Comparison of ENCODE assay signal across 24 mouse cellular contexts in the genomic region with DNA sequence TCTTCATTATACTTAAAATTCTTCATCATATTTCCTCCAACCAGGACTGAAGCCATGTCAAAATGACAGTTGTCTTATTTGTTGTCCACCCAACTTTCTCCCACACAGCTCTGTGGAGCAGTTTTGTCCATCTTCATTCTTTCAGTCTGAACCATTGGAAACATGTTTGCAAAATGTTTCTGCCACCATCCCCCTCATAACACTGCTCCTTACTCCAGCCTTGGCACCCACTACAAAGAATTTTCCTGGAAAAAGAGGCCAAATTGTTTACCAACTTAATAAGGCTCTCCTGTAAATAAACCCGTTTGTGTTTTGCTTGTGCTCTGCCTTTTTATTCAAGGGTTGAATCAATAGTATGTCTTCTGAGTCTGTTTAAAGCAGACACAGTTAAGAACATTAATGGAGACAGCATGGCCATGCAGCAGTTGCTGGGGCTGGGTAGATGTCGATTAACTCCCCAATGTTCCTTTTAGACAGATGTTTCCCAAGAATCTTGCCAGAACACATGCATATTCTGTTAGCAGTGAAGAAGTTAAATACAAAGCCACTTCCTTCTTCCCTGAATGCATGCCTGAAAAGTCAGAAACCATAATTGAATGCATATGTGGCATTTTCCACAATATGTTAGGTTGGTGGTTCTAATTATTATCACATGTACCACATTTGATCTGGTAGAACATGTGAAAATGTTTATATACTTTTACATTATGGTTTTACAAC.
DNase-seq lines count a peak whose midpoint lies in the region; ATAC-seq and TF ChIP-seq lines count a peak whose summit lies in the region.
"Had no signal": no experiment of that assay in that cellular context is flagged by ENCODE, and none has a peak within 500 bp of the region (broad histone marks: within the 10 kb centered on the region; RNA-seq: fewer than 3 reads in every experiment).

No protein-coding gene starts in this region.

- no peak for TF ChIP-seq CTCF in lung, adult 2 months (IDR thresholded peaks at IDR 0.05; ENCODE audit: insufficient read depth, low read length)

- H3K9ac ChIP-seq in embryonic facial prominence, embryonic 15.5 days = no peak overlapping the region
- no peak overlapping the region for H3K9ac ChIP-seq in limb, embryonic 13.5 days
- no peak overlapping the region for H3K9ac ChIP-seq in forebrain, embryonic 15.5 days (replicated peaks)
- no peak overlapping the region for H3K9ac ChIP-seq in hindbrain, embryonic 16.5 days (ENCODE audit: low read depth, low read length)
- H3K9ac ChIP-seq: forebrain, embryonic 13.5 days; heart, embryonic 12.5 days; liver, embryonic 12.5 days; lung, embryonic 15.5 days; midbrain, embryonic 15.5 days; neural tube, embryonic 13.5 days had no signal

- no peaks in the 10 kb centered on the region for H3K27me3 ChIP-seq in embryonic facial prominence, embryonic 15.5 days
- no peaks in the 10 kb centered on the region for H3K27me3 ChIP-seq in limb, embryonic 13.5 days
- no peaks in the 10 kb centered on the region for H3K27me3 ChIP-seq in forebrain, embryonic 15.5 days
- H3K27me3 ChIP-seq in hindbrain, embryonic 16.5 days (replicated peaks; ENCODE audit: control insufficient read depth, insufficient read depth, low read length) = no peaks in the 10 kb centered on the region
- H3K27me3 ChIP-seq: forebrain, embryonic 13.5 days; heart, embryonic 12.5 days; liver, embryonic 12.5 days; lung, embryonic 15.5 days; midbrain, embryonic 15.5 days; neural tube, embryonic 13.5 days had no signal

- WGBS in embryonic facial prominence, embryonic 15.5 days = 23% methylated on average over 2 of the region's 2 CpGs
- WGBS in limb, embryonic 13.5 days = 11% methylated on average over 2 of the region's 2 CpGs
- WGBS in forebrain, embryonic 15.5 days = 58% methylated on average over 2 of the region's 2 CpGs
- 38% methylated on average over 2 of the region's 2 CpGs for WGBS in lung, adult 2 months
- WGBS in hindbrain, embryonic 16.5 days = 68% methylated on average over 2 of the region's 2 CpGs

- peak; percentile 93 for ATAC-seq in embryonic facial prominence, embryonic 15.5 days (ENCODE audit: insufficient number of reproducible peaks, low FRiP score, low TSS enrichment, low read depth)
- peak; percentile 92 for ATAC-seq in limb, embryonic 13.5 days (ENCODE audit: low FRiP score, low read depth)
- no peak for ATAC-seq in forebrain, embryonic 15.5 days (replicated peaks)
- ATAC-seq in hindbrain, embryonic 16.5 days = no peak
- ATAC-seq: forebrain, embryonic 13.5 days; liver, embryonic 12.5 days; midbrain, embryonic 15.5 days had no signal

- no peaks in the 10 kb centered on the region for H3K36me3 ChIP-seq in embryonic facial prominence, embryonic 15.5 days
- H3K36me3 ChIP-seq in limb, embryonic 13.5 days = no peaks in the 10 kb centered on the region
- H3K36me3 ChIP-seq in forebrain, embryonic 15.5 days = no peaks in the 10 kb centered on the region
- H3K36me3 ChIP-seq in hindbrain, embryonic 16.5 days (ENCODE audit: control insufficient read depth, insufficient read depth, low read length) = no peaks in the 10 kb centered on the region
- H3K36me3 ChIP-seq: heart, embryonic 12.5 days; hindbrain, embryonic 10.5 days; liver, embryonic 12.5 days; lung, embryonic 15.5 days; midbrain, embryonic 15.5 days; neural tube, embryonic 13.5 days had no signal

- peak; percentile 57 for DNase-seq in NIH3T3 (ENCODE audit: low read depth)
- DNase-seq in embryo, embryonic 11 days = peak; percentile 81
- DNase-seq in lung, adult 2 months = no peak
- DNase-seq: adrenal gland, postnatal 36 days; cerebellum, adult 9-11 months; gastrocnemius, postnatal 25 days; heart, adult 18-20 months; heart, postnatal 10 days; kidney, adult 18-20 months; layer of hippocampus, adult 9-11 months; lung, postnatal 4 days; retina, postnatal 1 day; thymus, postnatal 25 days had no signal

- no peaks in the 10 kb centered on the region for H3K9me3 ChIP-seq in embryonic facial prominence, embryonic 15.5 days (replicated peaks)
- no peaks in the 10 kb centered on the region for H3K9me3 ChIP-seq in limb, embryonic 13.5 days
- H3K9me3 ChIP-seq in forebrain, embryonic 15.5 days = no peaks in the 10 kb centered on the region
- H3K9me3 ChIP-seq in hindbrain, embryonic 16.5 days (ENCODE audit: control insufficient read depth, low read length) = no peaks in the 10 kb centered on the region
- H3K9me3 ChIP-seq: forebrain, embryonic 13.5 days; heart, embryonic 12.5 days; hindbrain, embryonic 10.5 days; liver, embryonic 12.5 days; lung, embryonic 15.5 days; midbrain, embryonic 15.5 days; neural tube, embryonic 13.5 days had no signal

- no peak overlapping the region for H3K4me3 ChIP-seq in embryonic facial prominence, embryonic 15.5 days (replicated peaks)
- no peak overlapping the region for H3K4me3 ChIP-seq in limb, embryonic 13.5 days
- H3K4me3 ChIP-seq in forebrain, embryonic 15.5 days = no peak overlapping the region
- H3K4me3 ChIP-seq in lung, adult 2 months (replicated peaks; ENCODE audit: extremely low read depth, low read depth, low read length) = no peak overlapping the region
- no peak overlapping the region for H3K4me3 ChIP-seq in hindbrain, embryonic 16.5 days (ENCODE audit: low read length)
- H3K4me3 ChIP-seq: forebrain, embryonic 13.5 days; heart, embryonic 12.5 days; hindbrain, embryonic 10.5 days; liver, embryonic 12.5 days; lung, embryonic 15.5 days; midbrain, embryonic 15.5 days; neural tube, embryonic 13.5 days had no signal

- TF ChIP-seq POLR2A in lung, adult 2 months (IDR thresholded peaks at IDR 0.05; ENCODE audit: borderline replicate concordance, extremely low read depth, low read depth, low read length) = no peak

- H3K27ac ChIP-seq in embryonic facial prominence, embryonic 15.5 days (replicated peaks) = peak overlapping the region; percentile 77
- peak overlapping the region; percentile 44; the same call in 1 of the 2 replicates for H3K27ac ChIP-seq in limb, embryonic 13.5 days
- H3K27ac ChIP-seq in forebrain, embryonic 15.5 days (replicated peaks) = no peak overlapping the region
- no peak overlapping the region for H3K27ac ChIP-seq in hindbrain, embryonic 16.5 days (ENCODE audit: low read depth, low read length)
- H3K27ac ChIP-seq: forebrain, embryonic 13.5 days; hindbrain, embryonic 10.5 days; liver, embryonic 12.5 days; lung, embryonic 15.5 days; midbrain, embryonic 15.5 days; neural tube, embryonic 13.5 days had no signal

- H3K4me1 ChIP-seq in embryonic facial prominence, embryonic 15.5 days = peaks cover 18% of the 10 kb centered on the region
- H3K4me1 ChIP-seq in limb, embryonic 13.5 days = peaks cover 22% of the 10 kb centered on the region
- H3K4me1 ChIP-seq in forebrain, embryonic 15.5 days = no peaks in the 10 kb centered on the region
- no peaks in the 10 kb centered on the region for H3K4me1 ChIP-seq in lung, adult 2 months (ENCODE audit: control insufficient read depth, insufficient read depth, low read length)
- H3K4me1 ChIP-seq in hindbrain, embryonic 16.5 days (ENCODE audit: control insufficient read depth, insufficient read depth, low read depth, low read length) = no peaks in the 10 kb centered on the region
- H3K4me1 ChIP-seq: forebrain, embryonic 13.5 days; heart, embryonic 12.5 days; hindbrain, embryonic 10.5 days; liver, embryonic 12.5 days; lung, embryonic 15.5 days; midbrain, embryonic 15.5 days; neural tube, embryonic 13.5 days had no signal

- no peak overlapping the region for H3K4me2 ChIP-seq in embryonic facial prominence, embryonic 15.5 days (replicated peaks)
- peak overlapping the region; percentile 14; the same call in 1 of the 2 replicates for H3K4me2 ChIP-seq in limb, embryonic 13.5 days (replicated peaks)
- H3K4me2 ChIP-seq in forebrain, embryonic 15.5 days (replicated peaks) = no peak overlapping the region
- no peak overlapping the region for H3K4me2 ChIP-seq in hindbrain, embryonic 16.5 days (ENCODE audit: low read length)
- H3K4me2 ChIP-seq: forebrain, embryonic 13.5 days; heart, embryonic 12.5 days; liver, embryonic 12.5 days; lung, embryonic 15.5 days; midbrain, embryonic 15.5 days; neural tube, embryonic 13.5 days had no signal

Comparison
In these comparisons a context has a peak if more than half of its experiments do, and no peak if none do; other contexts are left out.
1. ATAC-seq: peak in embryonic facial prominence, embryonic 15.5 days (single experiment) and limb, embryonic 13.5 days (single experiment); none in forebrain, embryonic 15.5 days (single experiment) and hindbrain, embryonic 16.5 days (single experiment).
2. H3K27ac ChIP-seq: peak in embryonic facial prominence, embryonic 15.5 days (single experiment) and limb, embryonic 13.5 days (single experiment); none in forebrain, embryonic 15.5 days (single experiment) and hindbrain, embryonic 16.5 days (single experiment).